Mouse (Mus musculus) forebrain, embryonic 14.5 days (tissue): ENCODE results near the gene Daxx. TPM values are rescaled to one million over a fixed set of nuclear protein-coding genes. Genes with fewer than 3 reads are reported as not detected.
A peak's percentile ranks its signal among the peaks of the same experiment; 100 is the strongest.

Experiments used
- ATAC-seq: fragments of 200-750 bp; cut with Nextera tagmentation; 2 replicates; pipeline ENCODE4 v1.8.0; 2017; ENCODE audit warnings: mild to moderate bottlenecking, moderate library complexity
- DNase-seq: peaks from one replicate; pipeline ENCODE4 v3.0.0-alpha.2; 2015; ENCODE audit warnings: low spot score
- H3K27ac ChIP-seq: fragments of 300-500 bp; sonication (generic); 2 replicates; pipeline ENCODE4 v1.5.1; 2014; ENCODE audit warnings: low read depth, mild to moderate bottlenecking, control low read depth, low read length, moderate library complexity
- H3K27me3 ChIP-seq: fragments of 300-500 bp; sonication (generic); replicated peaks from 2 replicates; pipeline ENCODE4 v1.6.1; 2014; ENCODE audit warnings: low read length, control low read depth, mixed read lengths; ENCODE audit not compliant: control insufficient read depth, insufficient read depth
- H3K36me3 ChIP-seq: fragments of 300-500 bp; sonication (generic); 2 replicates; pipeline ENCODE4 v1.6.1; 2014; ENCODE audit warnings: low read length, control low read depth; ENCODE audit not compliant: control insufficient read depth, insufficient read depth
- H3K4me1 ChIP-seq: fragments of 300-500 bp; sonication (generic); 2 replicates; pipeline ENCODE4 v1.6.1; 2014; ENCODE audit warnings: antibody characterized with exemption, low read length, control low read depth; ENCODE audit not compliant: control insufficient read depth, insufficient read depth
- H3K4me2 ChIP-seq: fragments of 300-500 bp; sonication (generic); 2 replicates; pipeline ENCODE4 v1.6.1; 2014; ENCODE audit warnings: mild to moderate bottlenecking, control low read depth, low read length
- H3K4me3 ChIP-seq: fragments of 300-500 bp; sonication (generic); 2 replicates; pipeline ENCODE4 v1.5.1; 2014; ENCODE audit warnings: low read depth, low read length, control low read depth
- H3K9ac ChIP-seq: fragments of 300-500 bp; sonication (generic); 2 replicates; pipeline ENCODE4 v1.6.1; 2014; ENCODE audit warnings: mild to moderate bottlenecking, low read length, control low read depth, moderate library complexity
- H3K9me3 ChIP-seq: fragments of 300-500 bp; sonication (generic); replicated peaks from 2 replicates; pipeline ENCODE4 v1.6.1; 2016; ENCODE audit warnings: low read length, control low read depth, mixed read lengths; ENCODE audit not compliant: control insufficient read depth
- WGBS: fragments of 180-500 bp; shearing (Covaris S2); extraction: QIAGEN DNeasy Blood & Tissue Kit; methylation state at CpG from one replicate; pipeline ENCODE4 v1.1.7; 2014; 5-methylcytosine and 5-hydroxymethylcytosine counted together
- polyA plus RNA-seq: library from polyadenylated mRNA; unstranded; fragments of >200 nt; fragmentation: Nextera tagmentation; extraction: Ambion mirVana; gene quantifications from 2 replicates; pipeline ENCODE4 v1.2.1, GENCODE M21; 2014

Daxx gene
- polyA plus RNA-seq, 1 experiment from 2014 or later = 43.3 TPM

DNA sequence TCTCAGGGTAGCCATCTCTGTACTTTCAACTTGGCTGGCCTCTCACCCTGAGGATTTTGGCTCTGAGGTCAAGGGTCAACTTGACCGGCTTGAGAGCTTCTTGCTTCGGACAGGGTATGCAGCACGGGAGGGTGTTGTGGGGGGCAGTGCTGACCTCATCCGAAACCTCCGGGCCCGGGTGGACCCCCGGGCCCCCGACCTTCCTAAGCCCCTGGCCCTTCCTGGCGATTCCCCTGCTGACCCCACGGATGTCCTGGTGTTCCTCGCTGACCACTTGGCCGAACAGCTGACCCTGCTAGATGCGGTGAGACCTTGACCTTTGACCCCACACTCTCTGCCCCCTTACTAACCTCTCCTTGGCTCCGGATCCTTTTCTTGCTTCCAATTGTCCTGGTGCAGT, 23.2 kb downstream of the Daxx start:
- ATAC-seq = no peak
- H3K27ac ChIP-seq = no peak overlapping the region
- no peak overlapping the region for H3K9ac ChIP-seq
- no peak overlapping the region for H3K4me3 ChIP-seq
- H3K27me3 ChIP-seq = no peaks in the 10 kb centered on the region
- peaks cover 13% of the 10 kb centered on the region for H3K4me1 ChIP-seq
- DNase-seq = no peak
- WGBS = 89% methylated on average over 14 of the region's 14 CpGs
- H3K4me2 ChIP-seq = no peak overlapping the region
- H3K9me3 ChIP-seq = no peaks in the 10 kb centered on the region
- peaks cover 44% of the 10 kb centered on the region for H3K36me3 ChIP-seq

DNA sequence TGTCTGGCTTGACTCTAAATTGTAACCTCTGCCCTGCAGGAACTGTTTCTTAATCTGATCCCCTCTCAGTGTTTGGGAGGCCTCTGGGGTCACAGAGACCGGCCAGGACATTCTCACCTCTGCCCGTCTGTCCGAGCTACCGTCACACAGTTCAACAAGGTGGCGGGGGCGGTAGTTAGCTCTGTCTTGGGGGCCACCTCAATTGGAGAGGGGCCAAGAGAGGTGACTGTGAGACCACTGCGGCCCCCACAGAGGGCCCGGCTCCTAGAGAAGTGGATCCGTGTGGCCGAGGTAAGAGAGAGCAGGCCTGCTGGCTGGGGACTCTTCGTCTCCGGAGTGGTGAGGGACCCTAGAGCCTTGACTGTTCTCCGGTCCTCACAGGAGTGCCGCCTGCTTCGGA, 23.8 kb downstream of the Daxx start:
- DNase-seq = no peak
- ATAC-seq = no peak
- H3K27ac ChIP-seq = no peak overlapping the region
- H3K9ac ChIP-seq = no peak overlapping the region
- WGBS = 90% methylated on average over 15 of the region's 15 CpGs
- no peaks in the 10 kb centered on the region for H3K9me3 ChIP-seq
- H3K27me3 ChIP-seq = no peaks in the 10 kb centered on the region
- H3K4me3 ChIP-seq = no peak overlapping the region
- peaks cover 47% of the 10 kb centered on the region for H3K36me3 ChIP-seq
- H3K4me2 ChIP-seq = no peak overlapping the region
- peaks cover 13% of the 10 kb centered on the region for H3K4me1 ChIP-seq

DNA sequence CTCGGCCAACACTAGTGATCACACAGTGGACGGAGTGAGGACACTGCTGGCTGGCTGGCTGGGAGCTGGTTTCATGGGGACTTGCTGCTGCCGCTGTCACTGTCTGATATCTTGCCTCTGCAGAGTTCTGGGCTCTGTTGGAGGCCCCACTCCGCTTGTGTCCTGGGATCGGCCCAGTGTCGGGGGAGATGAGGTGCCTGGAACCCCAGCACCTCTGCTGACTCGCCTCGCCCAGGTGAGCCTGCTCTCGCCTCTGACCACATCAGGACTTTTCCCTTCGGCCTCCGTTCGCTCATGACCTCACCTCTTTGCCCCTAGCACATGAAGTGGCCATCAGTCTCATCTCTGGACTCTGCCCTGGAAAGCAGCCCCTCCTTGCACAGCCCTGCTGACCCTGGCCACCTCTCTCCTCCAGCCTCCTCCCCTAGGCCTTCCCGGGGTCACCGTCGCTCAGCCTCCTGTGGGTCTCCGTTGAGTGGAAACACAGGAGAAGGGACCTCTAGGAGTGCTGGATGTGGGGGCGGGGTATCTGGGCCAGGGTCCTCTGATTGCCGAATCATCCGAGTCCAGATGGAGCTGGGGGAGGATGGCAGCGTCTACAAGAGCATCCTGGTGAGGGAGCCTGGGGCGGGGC, 26.3 kb downstream of the Daxx start:
- Histone ChIP-seq H3K4me1 (peaks cover 12% of the 10 kb centered on the region), H3K27ac (no peak overlapping the region), H3K9me3 (no peaks in the 10 kb centered on the region), H3K9ac (no peak overlapping the region), H3K4me3 (no peak overlapping the region), H3K27me3 (no peaks in the 10 kb centered on the region), H3K4me2 (no peak overlapping the region), H3K36me3 (peaks cover 56% of the 10 kb centered on the region)
- DNase-seq (no peak), ATAC-seq (no peak)
- 86% methylated on average over 21 of the region's 21 CpGs for WGBS

DNA sequence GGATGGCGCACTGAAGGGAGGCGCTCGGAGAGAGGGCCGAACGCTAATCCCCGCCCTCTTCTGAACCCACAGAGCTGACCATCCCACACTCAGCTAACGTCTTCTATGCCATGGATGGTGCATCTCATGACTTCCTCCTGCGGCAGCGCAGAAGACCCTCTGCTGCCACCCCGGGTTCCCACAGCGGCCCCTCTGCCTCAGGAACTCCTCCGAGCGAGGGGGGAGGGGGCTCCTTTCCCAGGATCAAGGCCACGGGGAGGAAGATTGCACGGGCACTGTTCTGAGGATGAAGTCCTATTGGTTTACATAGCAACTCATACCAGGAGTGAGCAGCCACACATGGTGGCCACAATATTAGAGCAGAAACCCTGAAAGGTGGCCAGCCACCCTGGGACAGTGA, 27.8 kb downstream of the Daxx start:
- DNase-seq (no peak), ATAC-seq (no peak)
- no peaks in the 10 kb centered on the region for H3K9me3 ChIP-seq
- H3K9ac ChIP-seq = no peak overlapping the region
- peaks cover 58% of the 10 kb centered on the region for H3K36me3 ChIP-seq
- 90% methylated on average over 15 of the region's 15 CpGs for WGBS
- no peaks in the 10 kb centered on the region for H3K27me3 ChIP-seq
- H3K4me3 ChIP-seq = no peak overlapping the region
- no peak overlapping the region for H3K27ac ChIP-seq
- H3K4me2 ChIP-seq = no peak overlapping the region
- H3K4me1 ChIP-seq = peaks cover 10% of the 10 kb centered on the region

DNA sequence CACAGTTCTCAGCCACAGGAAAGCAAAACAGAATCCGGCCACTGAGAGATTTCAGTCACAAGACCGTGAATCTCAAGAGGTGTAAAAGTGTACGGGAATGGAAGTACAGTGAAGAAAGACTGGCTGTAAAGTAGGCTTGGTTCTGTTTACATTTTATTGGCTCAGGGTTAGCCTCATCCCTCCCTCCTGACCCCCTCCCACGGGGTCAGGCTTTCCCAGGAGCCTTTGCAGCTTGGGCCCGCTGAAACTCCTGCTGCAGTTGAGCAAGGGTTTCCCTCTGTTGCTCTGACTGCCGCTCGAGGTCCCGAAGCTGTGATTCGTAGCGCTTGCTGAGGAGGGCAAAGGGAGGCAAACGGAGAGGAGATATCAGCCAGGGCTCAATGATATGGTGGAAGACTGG, 29.6 kb downstream of the Daxx start:
- 0 out of 2 replicates have a peak overlapping the region, but pooled peaks have one; percentile 62 for H3K4me3 ChIP-seq
- no peak overlapping the region; the same call in 1 of the 2 replicates for H3K9ac ChIP-seq
- no peak overlapping the region; the same call in 1 of the 2 replicates for H3K4me2 ChIP-seq
- peaks cover 10% of the 10 kb centered on the region for H3K4me1 ChIP-seq
- H3K9me3 ChIP-seq = no peaks in the 10 kb centered on the region
- H3K27me3 ChIP-seq = no peaks in the 10 kb centered on the region
- peaks cover 53% of the 10 kb centered on the region for H3K36me3 ChIP-seq
- H3K27ac ChIP-seq = no peak overlapping the region
- ATAC-seq (no peak), DNase-seq (no peak)
- WGBS = 90% methylated on average over 11 of the region's 11 CpGs

DNA sequence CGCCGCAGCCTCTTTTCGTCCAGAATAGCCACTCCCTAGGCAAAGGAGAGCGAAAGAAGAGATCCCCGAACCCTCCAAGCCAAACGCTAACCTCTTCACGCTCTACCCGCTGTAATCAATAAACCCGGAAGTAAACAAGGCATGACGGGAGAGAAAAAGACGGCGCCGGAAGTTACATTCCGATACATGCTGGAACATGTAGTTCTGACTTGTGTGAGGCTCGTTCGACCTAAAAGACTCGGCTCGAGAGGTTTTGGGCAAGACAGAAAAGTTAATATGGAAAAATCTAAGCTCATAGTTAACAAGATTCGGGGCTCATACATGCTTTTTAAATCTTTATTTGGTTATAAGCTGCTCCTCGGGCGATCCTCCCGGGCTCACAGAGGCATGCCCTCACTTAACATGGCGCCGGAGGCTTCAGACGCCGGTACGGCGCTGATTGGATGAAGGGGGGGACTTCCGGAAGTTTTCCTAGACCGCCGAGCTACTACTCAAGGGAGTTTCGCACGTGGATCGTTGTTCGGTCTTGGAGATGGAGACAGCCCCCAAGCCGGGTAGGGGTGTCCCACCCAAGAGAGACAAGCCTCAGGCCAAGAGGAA, 31.1 kb downstream of the Daxx start, which contains the start of the genes Pfdn6 and Wdr46:
Gene Pfdn6 (minus strand): TSS at position 138 of the 600 bp plus-strand sequence.
Gene Wdr46 (plus strand): TSS at position 455 of the 600 bp plus-strand sequence.
- Histone ChIP-seq H3K36me3 (peaks cover 58% of the 10 kb centered on the region), H3K27ac (no peak within 1 kb of the TSS), H3K9me3 (no peaks in the 10 kb centered on the region), H3K4me3 (peak within 1 kb of the TSS; percentile 62), H3K4me2 (peak within 1 kb of the TSS; percentile 94), H3K9ac (peak within 1 kb of the TSS; percentile 68), H3K27me3 (no peaks in the 10 kb centered on the region), H3K4me1 (peaks cover 10% of the 10 kb centered on the region)
- DNase-seq = peak; percentile 97
- ATAC-seq = peak; percentile 95
- under 1% methylated on average over 36 of the region's 36 CpGs for WGBS

DNA sequence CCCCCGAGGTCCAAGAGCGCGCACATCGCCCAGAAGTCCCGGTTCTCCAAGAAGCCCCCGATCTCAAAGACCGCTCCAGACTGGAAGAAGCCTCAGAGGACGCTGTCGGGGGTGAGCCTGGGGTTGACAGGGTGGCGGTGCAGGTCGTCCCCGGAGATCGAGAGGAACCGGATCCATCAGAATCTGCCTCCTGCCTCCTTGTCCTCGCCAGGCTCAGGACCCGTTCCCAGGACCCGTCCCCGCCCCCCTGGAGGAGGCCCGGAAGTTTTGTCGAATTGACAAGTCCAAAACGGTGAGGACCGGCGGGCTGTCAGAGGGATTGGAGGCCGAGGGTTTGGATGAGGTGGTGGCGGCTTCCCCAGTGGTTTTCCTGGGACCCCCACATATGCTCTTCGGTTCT, 31.8 kb downstream of the Daxx start:
- Histone ChIP-seq H3K4me3 (peak overlapping the region; percentile 62), H3K27ac (no peak overlapping the region), H3K4me2 (peak overlapping the region; percentile 94), H3K9ac (peak overlapping the region; percentile 68), H3K36me3 (peaks cover 58% of the 10 kb centered on the region), H3K4me1 (peaks cover 10% of the 10 kb centered on the region), H3K27me3 (no peaks in the 10 kb centered on the region), H3K9me3 (no peaks in the 10 kb centered on the region)
- DNase-seq = no peak
- peak; percentile 2; the same call in 1 of the 2 replicates for ATAC-seq
- 2% methylated on average over 26 of the region's 26 CpGs for WGBS

DNA sequence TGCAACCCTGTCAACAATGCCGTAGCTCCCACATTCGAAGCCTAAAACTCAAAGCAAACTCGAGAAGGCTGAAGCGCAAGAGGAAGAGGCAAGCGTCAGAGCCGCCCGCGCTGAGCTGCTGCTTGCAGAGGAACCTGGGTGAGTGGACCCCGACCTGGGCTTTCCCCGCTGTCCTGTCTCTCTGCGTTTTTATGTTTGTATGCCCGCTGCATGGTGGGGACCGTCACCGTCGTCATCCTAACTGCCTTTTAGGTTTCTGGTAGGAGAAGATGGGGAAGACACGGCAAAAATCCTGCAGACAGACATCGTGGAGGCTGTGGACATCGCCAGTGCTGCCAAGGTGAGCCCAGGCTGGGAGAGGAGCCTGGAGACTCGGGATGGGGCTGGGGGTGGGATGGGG, 32.2 kb downstream of the Daxx start:
- no peak for DNase-seq
- Histone ChIP-seq H3K4me2 (peak overlapping the region; percentile 94), H3K4me1 (peaks cover 10% of the 10 kb centered on the region), H3K27me3 (no peaks in the 10 kb centered on the region), H3K4me3 (peak overlapping the region; percentile 62), H3K9ac (peak overlapping the region; percentile 68), H3K27ac (no peak overlapping the region), H3K36me3 (peaks cover 62% of the 10 kb centered on the region), H3K9me3 (no peaks in the 10 kb centered on the region)
- 69% methylated on average over 19 of the region's 19 CpGs for WGBS
- no peak for ATAC-seq

DNA sequence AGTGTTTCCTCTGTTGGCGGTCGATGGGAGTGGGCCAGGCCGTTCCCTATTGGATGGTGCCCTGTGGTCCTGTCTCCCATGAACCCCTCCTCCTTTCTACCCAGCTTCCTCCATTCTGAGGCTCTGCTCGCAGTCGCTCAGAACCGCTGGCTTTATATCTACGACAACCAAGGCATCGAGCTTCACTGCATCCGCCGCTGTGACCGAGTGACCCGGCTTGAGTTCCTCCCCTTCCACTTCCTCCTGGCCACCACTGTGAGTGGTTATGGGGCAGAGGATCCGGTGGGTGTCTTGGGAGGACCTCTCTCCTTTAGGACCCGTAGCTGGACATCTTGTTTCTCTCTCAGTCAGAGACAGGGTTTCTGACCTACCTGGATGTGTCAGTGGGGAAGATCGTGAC, 34.2 kb downstream of the Daxx start:
- H3K36me3 ChIP-seq = peaks cover 58% of the 10 kb centered on the region
- H3K27ac ChIP-seq = no peak overlapping the region
- no peak for DNase-seq
- no peaks in the 10 kb centered on the region for H3K9me3 ChIP-seq
- H3K4me3 ChIP-seq = no peak overlapping the region
- peaks cover 10% of the 10 kb centered on the region for H3K4me1 ChIP-seq
- no peak overlapping the region for H3K4me2 ChIP-seq
- no peaks in the 10 kb centered on the region for H3K27me3 ChIP-seq
- H3K9ac ChIP-seq = no peak overlapping the region
- 95% methylated on average over 15 of the region's 15 CpGs for WGBS
- ATAC-seq = no peak
